Mouse (Mus musculus) liver, postnatal 0 days (tissue): Measurements from ENCODE around the gene Abcc12. TPM values are rescaled to one million over a fixed set of nuclear protein-coding genes. Genes with fewer than 3 reads are reported as not detected.

ENCODE experiments used
- ATAC-seq: fragments of 200-750 bp; cut with Nextera tagmentation; 2 replicates; pipeline ENCODE4 v1.8.0; 2017; ENCODE audit warnings: mild to moderate bottlenecking, moderate library complexity
- DNase-seq: peaks from one replicate; pipeline ENCODE4 v3.0.0-alpha.2; 2016
- H3K27ac ChIP-seq: fragments of 300-500 bp; sonication (generic); 2 replicates; pipeline ENCODE4 v1.5.1; 2014; ENCODE audit warnings: antibody characterized with exemption, moderate library complexity, mild to moderate bottlenecking, low read depth
- H3K27me3 ChIP-seq: fragments of 300-500 bp; sonication (generic); 2 replicates; pipeline ENCODE4 v1.6.1; 2014; ENCODE audit warnings: low read length, control low read depth, mixed read lengths; ENCODE audit not compliant: insufficient read depth
- H3K36me3 ChIP-seq: fragments of 300-500 bp; sonication (generic); replicated peaks from 2 replicates; pipeline ENCODE4 v1.6.1; 2014; ENCODE audit warnings: mild to moderate bottlenecking, control low read depth, low read length, moderate library complexity, mixed read lengths; ENCODE audit not compliant: insufficient read depth
- H3K4me1 ChIP-seq: fragments of 300-500 bp; sonication (generic); 2 replicates; pipeline ENCODE4 v1.6.1; 2014; ENCODE audit warnings: antibody characterized with exemption, mild to moderate bottlenecking, control low read depth; ENCODE audit not compliant: insufficient read depth
- H3K4me2 ChIP-seq: fragments of 300-500 bp; sonication (generic); 2 replicates; pipeline ENCODE4 v1.6.1; 2014; ENCODE audit warnings: low read depth, mild to moderate bottlenecking, low read length, moderate library complexity, mixed read lengths
- H3K4me3 ChIP-seq: fragments of 300-500 bp; sonication (generic); 2 replicates; pipeline ENCODE4 v1.5.1; 2014; ENCODE audit warnings: low read depth, low read length
- H3K9ac ChIP-seq: fragments of 300-500 bp; sonication (generic); replicated peaks from 2 replicates; pipeline ENCODE4 v1.6.1; 2014; ENCODE audit warnings: mild to moderate bottlenecking, moderate library complexity
- H3K9me3 ChIP-seq: fragments of 300-500 bp; sonication (generic); 2 replicates; pipeline ENCODE4 v1.6.1; 2016; ENCODE audit warnings: mild to moderate bottlenecking, control low read depth, low read length, mixed read lengths
- CTCF ChIP-seq: sonication (generic); IDR thresholded peaks from 2 replicates; pipeline ENCODE4 v1.5.1; 2016; ENCODE audit warnings: antibody characterized with exemption, low read depth
- EP300 ChIP-seq: IDR thresholded peaks from 2 replicates; pipeline ENCODE4 v1.6.1; 2016; ENCODE audit warnings: antibody characterized with exemption, low read depth, mild to moderate bottlenecking
- WGBS: fragments of 180-500 bp; shearing (Covaris S2); extraction: QIAGEN DNeasy Blood & Tissue Kit; methylation state at CpG from one replicate; pipeline ENCODE4 v1.1.7; 2014; ENCODE audit not compliant: insufficient replicate concordance; 5-methylcytosine and 5-hydroxymethylcytosine counted together
- polyA plus RNA-seq: library from polyadenylated mRNA; unstranded; fragments of >200 nt; fragmentation: Nextera tagmentation; extraction: Ambion mirVana; gene quantifications from 2 replicates; pipeline ENCODE4 v1.2.1, GENCODE M21; 2015

Gene Abcc12
- not detected in 2 replicates for polyA plus RNA-seq

DNA sequence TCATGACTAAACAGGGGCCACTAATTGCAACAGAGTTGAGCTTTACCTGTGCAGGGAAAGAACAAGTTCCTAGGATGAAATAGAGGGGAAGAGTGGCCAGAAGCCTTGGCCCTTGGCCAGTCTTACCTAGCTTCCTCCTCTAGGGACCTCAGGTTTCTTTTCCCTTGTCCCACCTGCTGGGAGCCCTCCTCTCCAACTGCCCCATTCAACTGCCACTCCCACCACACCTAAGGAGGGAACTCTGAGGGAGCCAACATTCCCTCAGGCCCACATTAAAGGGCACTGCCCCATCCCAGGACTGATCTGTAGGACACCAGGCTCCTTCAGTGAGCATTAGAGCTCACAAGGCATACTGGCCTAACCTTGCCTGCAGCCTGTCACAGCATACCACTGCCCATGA is at the start of gene Abcc12:
Gene Abcc12 (minus strand): TSS at position 229 of the 400 bp plus-strand sequence.
- Histone ChIP-seq H3K4me1 (no peaks in the 10 kb centered on the region; the same call in 1 of the 2 replicates), H3K36me3 (no peaks in the 10 kb centered on the region), H3K9me3 (no peaks in the 10 kb centered on the region), H3K4me2 (no peak within 1 kb of the TSS), H3K27ac (no peak within 1 kb of the TSS), H3K4me3 (no peak within 1 kb of the TSS), H3K9ac (no peak within 1 kb of the TSS), H3K27me3 (no peaks in the 10 kb centered on the region)
- DNase-seq (no peak), ATAC-seq (no peak)
- no peak for TF ChIP-seq CTCF
- no peak for TF ChIP-seq EP300

- 70% methylated on average over 5 of the region's 5 CpGs for WGBS
- Histone ChIP-seq H3K27ac (no peak overlapping the region), H3K4me3 (no peak overlapping the region), H3K9ac (no peak overlapping the region), H3K9me3 (no peaks in the 10 kb centered on the region), H3K36me3 (peaks cover 24% of the 10 kb centered on the region), H3K27me3 (no peaks in the 10 kb centered on the region), H3K4me1 (peaks cover 19% of the 10 kb centered on the region), H3K4me2 (no peak overlapping the region)
- ATAC-seq (no peak), DNase-seq (no peak)
- TF ChIP-seq CTCF = no peak
- TF ChIP-seq EP300 = no peak
These were observed 49.7 kb upstream of the Abcc12 start for GRCm38 (mm10) chr8:86630212-86630611.

GRCm38 (mm10) chr8:86624915-86625314 is 44.4 kb upstream of the Abcc12 start:
- WGBS = 23% methylated on average over 7 of the region's 7 CpGs
- Histone ChIP-seq H3K27me3 (no peaks in the 10 kb centered on the region), H3K36me3 (no peaks in the 10 kb centered on the region), H3K9me3 (no peaks in the 10 kb centered on the region), H3K4me3 (peak overlapping the region; percentile 70), H3K4me1 (peaks cover 21% of the 10 kb centered on the region), H3K27ac (peak overlapping the region; percentile 89), H3K9ac (peak overlapping the region; percentile 69), H3K4me2 (peak overlapping the region; percentile 77)
- DNase-seq = no peak
- TF ChIP-seq CTCF = no peak
- TF ChIP-seq EP300 = no peak
- no peak for ATAC-seq

- TF ChIP-seq EP300 = peak; percentile 26; the same call in 1 of the 2 replicates
- no peak for TF ChIP-seq CTCF
These were observed 43.6 kb upstream of the Abcc12 start, which contains the start of gene Lonp2 for GRCm38 (mm10) chr8:86623911-86624731. Gene Lonp2, plus strand, starts transcription at chr8:86624043.

GRCm38 (mm10) chr8:86623551-86623910 is 43.0 kb upstream of the Abcc12 start:
- H3K9ac ChIP-seq = peak overlapping the region; percentile 57
- peaks cover 17% of the 10 kb centered on the region for H3K4me1 ChIP-seq
- TF ChIP-seq EP300 (no peak), CTCF (no peak)
- H3K36me3 ChIP-seq = no peaks in the 10 kb centered on the region
- peak overlapping the region; percentile 70 for H3K4me3 ChIP-seq
- peak overlapping the region; percentile 55 for H3K27ac ChIP-seq
- no peaks in the 10 kb centered on the region for H3K9me3 ChIP-seq
- DNase-seq = no peak
- under 1% methylated on average over 11 of the region's 14 CpGs for WGBS
- no peak for ATAC-seq
- H3K27me3 ChIP-seq = no peaks in the 10 kb centered on the region
- H3K4me2 ChIP-seq = peak overlapping the region; percentile 77

More at GRCm38 (mm10) chr8:86623911-86624731, 43.6 kb upstream of the Abcc12 start, which contains the start of gene Lonp2:
- DNase-seq (peak; percentile 99), ATAC-seq (peak; percentile 99)
- H3K27ac ChIP-seq = peak within 1 kb of the TSS; percentile 89
- WGBS = under 1% methylated on average over 60 of the region's 62 CpGs
- H3K36me3 ChIP-seq = no peaks in the 10 kb centered on the region
- no peaks in the 10 kb centered on the region for H3K27me3 ChIP-seq
- H3K4me2 ChIP-seq = peak within 1 kb of the TSS; percentile 77
- H3K9ac ChIP-seq = peak within 1 kb of the TSS; percentile 69
- H3K9me3 ChIP-seq = no peaks in the 10 kb centered on the region
- H3K4me1 ChIP-seq = peaks cover 17% of the 10 kb centered on the region
- peak within 1 kb of the TSS; percentile 70 for H3K4me3 ChIP-seq

DNA sequence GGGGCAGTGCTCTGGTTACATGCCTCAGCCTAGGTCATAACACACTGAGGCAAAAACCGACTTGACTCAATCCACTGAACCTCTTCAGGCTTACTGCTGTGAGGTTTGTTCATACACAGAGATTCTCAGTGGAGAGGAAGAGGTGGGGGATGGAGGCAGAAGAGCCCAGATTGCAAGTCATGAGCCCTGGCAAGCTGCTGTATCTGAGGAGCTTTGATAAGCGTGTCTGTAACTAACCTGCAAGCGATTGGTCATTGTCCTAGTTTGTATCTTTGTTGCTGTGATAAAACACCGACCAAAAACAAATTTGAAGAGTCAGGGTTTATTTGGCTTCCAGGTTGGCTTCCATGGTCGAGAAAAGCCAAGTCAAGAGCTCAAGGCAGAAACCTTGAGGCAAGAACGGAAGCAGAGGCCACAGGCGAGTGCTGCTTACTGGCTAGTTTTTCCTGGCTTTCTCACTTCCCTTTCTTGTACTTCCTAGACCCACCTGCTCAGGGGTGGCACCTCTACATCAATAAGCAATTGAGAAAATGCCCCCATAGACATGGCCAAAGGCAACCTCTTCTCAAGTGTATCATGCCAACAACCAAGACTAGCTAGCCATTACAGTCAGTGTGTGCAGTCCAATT is 37.4 kb upstream of the Abcc12 start:
- 33% methylated on average over 7 of the region's 7 CpGs for WGBS
- Histone ChIP-seq H3K27me3 (no peaks in the 10 kb centered on the region), H3K4me2 (no peak overlapping the region), H3K4me3 (no peak overlapping the region), H3K36me3 (no peaks in the 10 kb centered on the region), H3K27ac (no peak overlapping the region), H3K4me1 (peaks cover 17% of the 10 kb centered on the region), H3K9me3 (no peaks in the 10 kb centered on the region), H3K9ac (no peak overlapping the region)
- peak; percentile 55 for ATAC-seq
- no peak for DNase-seq
- TF ChIP-seq CTCF (no peak), EP300 (peak; percentile 86)
